Mouse (Mus musculus): ENCODE measurements at regions not wholly inside any gene's neighbourhood (a gene's known extent, or its start where the extent isn't known, plus 50 kb on each side); places are given as distances from the start of the nearest gene placed in this dataset.
"Not testable (repeated sequence)": the region's sequence is repeated elsewhere in the genome, so short reads cannot be mapped to it uniquely, and the experiment has no call there.

DNA sequence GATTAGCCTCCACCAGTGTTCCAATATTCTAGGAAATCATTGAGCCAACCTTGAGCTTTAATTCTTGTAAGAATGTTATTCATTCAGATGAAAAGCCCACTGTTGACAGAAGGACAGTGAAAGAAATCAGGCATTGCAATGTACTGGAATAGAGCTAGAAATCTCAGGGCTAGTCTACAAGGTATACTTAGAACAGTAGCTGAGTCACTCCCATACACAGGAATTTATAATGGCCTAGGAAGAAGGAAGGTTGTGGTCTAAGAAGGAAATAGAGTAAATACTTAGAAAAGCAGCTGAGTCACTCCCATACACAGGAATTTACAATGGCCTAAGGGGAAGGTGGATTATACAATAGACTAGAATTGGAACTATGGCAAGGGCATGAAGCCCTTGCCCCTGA is 174.6 kb downstream of the Fam181b start:
- DNase-seq (ENCODE audit: low read depth, low spot score), result not testable (repeated sequence)

DNA sequence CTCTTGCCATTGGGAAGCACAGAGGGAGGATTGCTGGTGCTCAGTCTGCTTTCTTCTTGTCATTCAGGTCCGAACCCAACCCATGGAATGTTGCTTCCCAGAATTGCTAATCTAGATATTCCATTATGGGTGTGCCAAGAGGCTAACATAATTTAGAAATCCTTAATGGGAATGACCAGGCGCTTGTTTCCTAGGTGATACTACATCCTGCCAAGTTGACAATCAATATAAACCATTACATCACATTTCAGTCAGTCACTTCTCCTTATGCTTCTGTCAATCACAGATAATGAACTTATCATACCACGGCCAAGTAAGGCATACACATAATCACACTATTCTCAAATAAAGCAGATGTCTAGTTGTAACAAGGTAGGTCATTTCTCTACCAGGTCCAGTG is 206.1 kb downstream of the Fam181b start:
- DNase-seq (ENCODE audit: low read depth, low spot score), result no peak

DNA sequence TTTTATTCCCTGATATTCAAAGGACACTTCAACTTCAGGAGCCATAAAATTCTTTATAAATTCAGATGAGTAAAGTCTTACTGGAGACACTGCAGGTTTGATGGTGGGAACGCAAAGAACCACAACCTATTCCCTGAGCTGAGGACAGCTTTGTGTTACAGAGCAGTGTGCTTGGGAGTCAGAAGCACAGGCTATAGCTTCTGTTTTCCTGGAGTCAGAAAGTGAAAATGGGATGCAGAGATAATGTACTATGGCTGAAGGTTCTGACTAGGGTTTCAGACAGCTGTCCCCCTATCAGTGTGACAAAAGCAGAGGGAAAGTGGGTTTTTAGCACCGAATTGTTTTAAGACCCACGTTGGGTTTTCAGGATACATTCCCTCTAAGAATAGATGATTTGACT is 211.8 kb downstream of the Fam181b start:
- no peak for DNase-seq (ENCODE audit: low read depth, low spot score)

DNA sequence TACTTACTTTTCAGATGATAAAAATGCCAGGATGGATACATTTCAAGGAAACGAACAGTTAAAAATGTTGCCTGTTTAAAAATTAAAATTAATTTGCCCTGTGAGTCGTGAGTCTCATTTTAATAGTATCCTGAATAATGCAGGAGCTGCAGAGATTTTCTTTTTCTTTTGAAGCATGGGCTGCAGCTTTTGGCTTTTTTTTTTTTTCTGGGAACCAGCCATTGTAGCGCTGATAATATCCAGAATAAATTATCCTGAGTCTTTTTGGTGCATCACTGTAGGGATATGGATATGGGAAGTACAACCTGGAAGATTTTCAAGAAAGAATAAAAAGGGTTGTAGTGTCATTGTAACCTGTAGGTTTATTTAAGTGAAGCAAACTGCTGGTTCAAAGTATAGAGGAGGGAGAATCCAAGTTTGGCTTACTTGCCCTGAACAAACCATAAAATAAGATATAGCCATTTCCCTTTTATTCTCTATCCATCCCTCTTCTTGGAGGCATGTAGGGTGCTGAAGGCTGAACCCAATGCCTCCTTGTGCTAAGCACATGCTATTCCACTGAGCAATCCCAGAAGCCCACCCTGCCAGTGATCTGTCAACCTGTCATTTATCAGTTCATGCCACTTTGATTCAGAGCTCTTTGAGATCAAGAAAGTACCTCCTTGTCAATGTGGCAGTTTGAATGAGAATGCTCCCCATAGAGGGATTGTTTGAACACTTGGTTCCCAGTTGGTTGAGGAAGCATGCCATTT is 212.5 kb downstream of the Fam181b start:
- no peak for DNase-seq (ENCODE audit: low read depth, low spot score)

DNA sequence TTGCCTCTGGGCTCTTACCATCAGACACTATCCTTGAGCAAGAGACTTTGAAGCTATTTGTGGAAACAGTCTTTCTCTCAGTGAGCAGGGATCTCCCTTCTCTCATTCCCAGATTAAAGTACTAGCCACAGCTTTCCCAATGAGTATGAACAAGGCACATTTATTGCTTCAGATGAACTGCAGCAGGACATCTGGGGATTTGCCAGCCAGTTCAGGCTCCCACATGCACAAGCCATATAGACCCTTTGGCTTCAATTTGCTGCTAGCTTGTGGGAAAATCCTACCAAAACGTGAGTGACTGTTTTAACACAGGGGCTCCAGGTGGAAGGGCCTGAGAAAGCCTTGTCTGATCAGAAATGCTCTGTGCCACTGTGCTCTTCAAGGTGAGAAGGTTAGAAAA is 233.1 kb downstream of the Fam181b start:
- no peak for DNase-seq (ENCODE audit: low read depth, low spot score)

DNA sequence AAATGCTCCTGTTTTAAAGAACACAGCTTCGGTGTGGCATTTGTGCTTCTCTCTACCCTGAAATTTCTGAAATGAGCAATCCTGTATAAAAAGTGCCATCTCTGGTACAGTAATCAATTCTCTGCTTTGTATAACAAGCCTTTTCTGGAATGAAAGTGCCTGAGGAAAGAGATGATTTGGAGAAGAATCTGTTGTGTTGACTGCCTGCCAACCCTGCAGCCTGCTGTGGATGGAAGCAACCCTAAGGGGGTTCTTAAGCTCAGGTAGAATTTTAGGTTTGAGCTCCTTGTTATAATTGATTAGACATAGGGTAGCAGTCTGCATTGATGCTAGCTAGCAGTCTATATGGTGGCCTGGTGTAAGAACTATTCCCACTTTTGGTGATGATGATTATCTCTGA is 251.7 kb downstream of the Fam181b start:
- DNase-seq (ENCODE audit: low read depth, low spot score), result peak; percentile 37

DNA sequence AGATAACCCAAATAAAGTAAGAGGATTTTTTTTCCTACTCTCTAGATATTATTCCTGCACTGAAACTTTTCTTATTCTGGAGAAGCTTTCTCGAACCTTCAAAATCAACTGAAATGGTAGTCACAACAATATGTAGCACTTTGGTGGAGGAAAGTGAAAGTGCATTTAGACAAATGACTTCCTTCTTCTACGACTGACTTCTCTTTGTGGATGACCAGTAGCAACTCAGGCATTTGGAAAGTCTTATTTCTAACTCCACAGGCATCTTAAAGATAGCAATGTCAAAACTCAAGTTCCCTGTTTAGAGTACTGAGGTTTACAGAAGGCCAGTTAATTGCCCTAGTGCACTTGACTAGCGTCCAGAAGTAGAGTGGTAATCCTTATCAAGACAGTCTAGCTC is 252.5 kb downstream of the Fam181b start:
- DNase-seq (ENCODE audit: low read depth, low spot score), result no peak

DNA sequence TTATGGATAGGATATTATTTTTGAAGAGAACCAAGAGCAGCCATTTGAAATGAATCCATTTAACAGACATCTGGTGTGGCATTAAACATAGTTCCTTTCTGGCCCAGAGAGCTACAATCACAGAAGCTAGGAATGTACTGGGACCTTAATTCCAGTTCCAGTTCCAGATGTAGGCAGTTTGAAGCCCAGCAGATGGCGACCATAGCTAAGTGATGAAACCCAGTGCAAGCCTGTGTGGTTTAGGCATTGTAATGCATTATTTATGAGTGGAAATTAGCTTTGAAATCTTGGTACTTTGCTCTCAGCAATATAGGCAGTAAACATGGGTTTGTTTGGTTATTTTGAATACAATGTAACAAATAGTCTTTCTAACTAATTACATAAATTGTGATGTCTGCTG is 256.8 kb downstream of the Fam181b start:
- peak; percentile 69 for DNase-seq (ENCODE audit: low read depth, low spot score)

All from brain, adult 2 months (tissue).